Mouse (Mus musculus): ENCODE measurements around the gene B4galnt2. TPM values are rescaled to one million over a fixed set of nuclear protein-coding genes. Genes with fewer than 3 reads are reported as not detected.
"Not testable (repeated sequence)": the region's sequence is repeated elsewhere in the genome, so short reads cannot be mapped to it uniquely, and the experiment has no call there.

The B4galnt2 gene
- 0.06 TPM in 1 of 2 replicates, not detected in the other for polyA plus RNA-seq (2012; rRNA removed)

GRCm38 (mm10) chr11:95914571-95914991 is at the start of gene B4galnt2:
Gene B4galnt2 (minus strand): TSS chr11:95914891.
- DNase-seq (ENCODE audit: low read depth): peak; percentile 31

GRCm38 (mm10) chr11:95963304-95963703 is 48.6 kb upstream of the B4galnt2 start:
- TF ChIP-seq POLR2A (IDR thresholded peaks at IDR 0.05; ENCODE audit: borderline replicate concordance, extremely low read depth, insufficient read depth, insufficient read length, poor library complexity, severe bottlenecking): no peak
- no peak for DNase-seq (ENCODE audit: low read depth)

More at GRCm38 (mm10) chr11:95914571-95914991, at the start of gene B4galnt2:
- TF ChIP-seq CTCF (IDR thresholded peaks at IDR 0.05; ENCODE audit: borderline replicate concordance, extremely low read depth, insufficient read depth, insufficient read length): no peak

GRCm38 (mm10) chr11:95959152-95959551 is 44.5 kb upstream of the B4galnt2 start:
- no peak for DNase-seq (ENCODE audit: low read depth)
- TF ChIP-seq POLR2A (IDR thresholded peaks at IDR 0.05; ENCODE audit: borderline replicate concordance, extremely low read depth, insufficient read depth, insufficient read length, poor library complexity, severe bottlenecking) (no peak), CTCF (IDR thresholded peaks at IDR 0.05; ENCODE audit: borderline replicate concordance, extremely low read depth, insufficient read depth, insufficient read length) (peak; percentile 27; the same call in 1 of the 2 replicates)

GRCm38 (mm10) chr11:95958251-95958650 is 43.6 kb upstream of the B4galnt2 start:
- TF ChIP-seq CTCF (IDR thresholded peaks at IDR 0.05; ENCODE audit: borderline replicate concordance, extremely low read depth, insufficient read depth, insufficient read length): no peak
- no peak for TF ChIP-seq POLR2A (IDR thresholded peaks at IDR 0.05; ENCODE audit: borderline replicate concordance, extremely low read depth, insufficient read depth, insufficient read length, poor library complexity, severe bottlenecking)
- no peak for DNase-seq (ENCODE audit: low read depth)

GRCm38 (mm10) chr11:95957407-95957806 is 42.7 kb upstream of the B4galnt2 start:
- TF ChIP-seq POLR2A (IDR thresholded peaks at IDR 0.05; ENCODE audit: borderline replicate concordance, extremely low read depth, insufficient read depth, insufficient read length, poor library complexity, severe bottlenecking): no peak
- no peak for TF ChIP-seq CTCF (IDR thresholded peaks at IDR 0.05; ENCODE audit: borderline replicate concordance, extremely low read depth, insufficient read depth, insufficient read length)
- DNase-seq (ENCODE audit: low read depth): peak; percentile 25

GRCm38 (mm10) chr11:95953313-95953712 is 38.6 kb upstream of the B4galnt2 start:
- TF ChIP-seq POLR2A (IDR thresholded peaks at IDR 0.05; ENCODE audit: borderline replicate concordance, extremely low read depth, insufficient read depth, insufficient read length, poor library complexity, severe bottlenecking) (no peak), CTCF (IDR thresholded peaks at IDR 0.05; ENCODE audit: borderline replicate concordance, extremely low read depth, insufficient read depth, insufficient read length) (no peak)
- no peak for DNase-seq (ENCODE audit: low read depth)

GRCm38 (mm10) chr11:95945838-95946472 is 31.3 kb upstream of the B4galnt2 start:
- peak; percentile 22 for DNase-seq (ENCODE audit: low read depth)
- TF ChIP-seq POLR2A (IDR thresholded peaks at IDR 0.05; ENCODE audit: borderline replicate concordance, extremely low read depth, insufficient read depth, insufficient read length, poor library complexity, severe bottlenecking) (no peak), CTCF (IDR thresholded peaks at IDR 0.05; ENCODE audit: borderline replicate concordance, extremely low read depth, insufficient read depth, insufficient read length) (no peak)

GRCm38 (mm10) chr11:95939828-95940507 is 25.3 kb upstream of the B4galnt2 start:
- peak; percentile 25; the same call in 1 of the 2 replicates for TF ChIP-seq CTCF (IDR thresholded peaks at IDR 0.05; ENCODE audit: borderline replicate concordance, extremely low read depth, insufficient read depth, insufficient read length)
- no peak for TF ChIP-seq POLR2A (IDR thresholded peaks at IDR 0.05; ENCODE audit: borderline replicate concordance, extremely low read depth, insufficient read depth, insufficient read length, poor library complexity, severe bottlenecking)
- DNase-seq (ENCODE audit: low read depth): no peak

- TF ChIP-seq POLR2A (IDR thresholded peaks at IDR 0.05; ENCODE audit: borderline replicate concordance, extremely low read depth, insufficient read depth, insufficient read length, poor library complexity, severe bottlenecking) (no peak), CTCF (IDR thresholded peaks at IDR 0.05; ENCODE audit: borderline replicate concordance, extremely low read depth, insufficient read depth, insufficient read length) (no peak)
- DNase-seq (ENCODE audit: low read depth): no peak
Observed at GRCm38 (mm10) chr11:95936409-95936808, 21.7 kb upstream of the B4galnt2 start.

- not testable (repeated sequence) for DNase-seq (ENCODE audit: low read depth)
Observed at GRCm38 (mm10) chr11:95932168-95932567, 17.5 kb upstream of the B4galnt2 start.

- TF ChIP-seq POLR2A (IDR thresholded peaks at IDR 0.05; ENCODE audit: borderline replicate concordance, extremely low read depth, insufficient read depth, insufficient read length, poor library complexity, severe bottlenecking) (no peak), CTCF (IDR thresholded peaks at IDR 0.05; ENCODE audit: borderline replicate concordance, extremely low read depth, insufficient read depth, insufficient read length) (peak; percentile 21; the same call in 1 of the 2 replicates)
- no peak for DNase-seq (ENCODE audit: low read depth)
Observed at GRCm38 (mm10) chr11:95926398-95926797, 11.7 kb upstream of the B4galnt2 start.

GRCm38 (mm10) chr11:95925976-95926375 is 11.3 kb upstream of the B4galnt2 start:
- no peak for DNase-seq (ENCODE audit: low read depth)
- TF ChIP-seq POLR2A (IDR thresholded peaks at IDR 0.05; ENCODE audit: borderline replicate concordance, extremely low read depth, insufficient read depth, insufficient read length, poor library complexity, severe bottlenecking): no peak
- no peak for TF ChIP-seq CTCF (IDR thresholded peaks at IDR 0.05; ENCODE audit: borderline replicate concordance, extremely low read depth, insufficient read depth, insufficient read length)
